Mouse (Mus musculus) lung, postnatal 0 days (tissue): Measurements from ENCODE around the gene Cyp26a1.

ENCODE experiments used
- CTCF ChIP-seq: IDR thresholded peaks from 2 replicates; pipeline ENCODE4 v1.5.1; 2016; ENCODE audit warnings: antibody characterized with exemption, mild to moderate bottlenecking
- EP300 ChIP-seq: IDR thresholded peaks from 2 replicates; pipeline ENCODE4 v1.6.1; 2016; ENCODE audit warnings: antibody characterized with exemption, mild to moderate bottlenecking, control low read depth

DNA sequence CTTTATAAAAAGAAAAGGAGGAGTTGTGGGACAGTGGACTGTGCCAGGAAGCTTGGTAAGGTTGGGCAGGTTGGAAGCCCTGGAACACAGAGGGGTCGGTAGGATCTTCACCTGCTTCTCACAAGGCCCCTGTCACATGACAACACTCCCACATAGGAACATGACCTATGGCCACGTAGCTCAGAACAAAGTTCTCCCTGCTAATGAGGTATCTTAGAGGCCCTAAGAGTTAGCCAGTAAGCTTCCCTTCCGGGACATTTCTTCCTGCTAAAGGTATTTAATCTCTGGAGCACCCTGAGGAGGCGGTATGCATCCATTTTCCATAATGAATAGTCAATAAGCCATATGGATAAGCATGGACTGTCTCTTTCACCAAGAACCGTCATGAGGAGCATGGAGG, 28.1 kb upstream of the Cyp26a1 start:
- TF ChIP-seq CTCF (no peak), EP300 (no peak)
